Mouse (Mus musculus): Measurements from ENCODE around the gene Smdt1.
"Not testable (repeated sequence)": the region's sequence is repeated elsewhere in the genome, so short reads cannot be mapped to it uniquely, and the experiment has no call there.

Gene Smdt1

DNA sequence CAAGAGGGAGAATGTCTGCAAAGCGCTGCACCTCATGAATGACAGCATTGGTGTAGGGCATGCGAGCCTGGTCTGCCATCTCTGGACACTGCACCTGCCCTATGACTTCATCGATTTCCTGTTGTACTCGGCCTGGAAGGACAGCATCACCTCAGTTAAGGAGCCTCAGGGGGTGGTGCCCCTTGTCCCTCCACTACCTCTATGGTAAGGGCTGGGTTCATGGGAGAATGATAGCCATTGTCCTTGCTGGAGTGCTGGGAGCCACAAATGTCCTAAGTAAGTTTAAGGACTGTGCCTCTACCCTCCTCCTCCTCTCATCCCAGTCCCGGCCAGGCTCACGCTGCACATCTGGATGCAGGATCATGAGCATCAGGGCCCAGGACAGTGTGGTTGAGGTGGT lies 33.7 kb downstream of the Smdt1 start:
- no peak for DNase-seq

DNA sequence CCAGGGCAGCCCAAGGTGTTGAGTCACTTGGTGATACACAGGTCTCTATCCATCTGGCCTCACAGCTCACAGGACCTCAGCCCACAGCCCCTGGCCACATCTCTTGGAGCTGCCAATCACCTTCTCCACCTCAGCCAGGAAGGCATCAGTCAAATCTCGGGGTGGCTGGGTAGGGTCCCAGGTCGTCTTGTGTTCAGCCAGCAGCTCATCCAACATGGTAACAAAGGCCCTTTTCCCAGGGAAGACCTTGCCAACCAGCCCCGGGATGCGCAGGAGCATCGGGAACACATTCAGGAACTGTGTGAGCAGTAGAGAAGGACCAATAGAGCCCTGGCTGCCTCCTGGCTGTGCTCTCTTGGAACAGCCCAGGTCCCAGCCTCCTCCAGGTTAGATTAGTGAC lies 34.2 kb downstream of the Smdt1 start:
- no peak for DNase-seq

DNA sequence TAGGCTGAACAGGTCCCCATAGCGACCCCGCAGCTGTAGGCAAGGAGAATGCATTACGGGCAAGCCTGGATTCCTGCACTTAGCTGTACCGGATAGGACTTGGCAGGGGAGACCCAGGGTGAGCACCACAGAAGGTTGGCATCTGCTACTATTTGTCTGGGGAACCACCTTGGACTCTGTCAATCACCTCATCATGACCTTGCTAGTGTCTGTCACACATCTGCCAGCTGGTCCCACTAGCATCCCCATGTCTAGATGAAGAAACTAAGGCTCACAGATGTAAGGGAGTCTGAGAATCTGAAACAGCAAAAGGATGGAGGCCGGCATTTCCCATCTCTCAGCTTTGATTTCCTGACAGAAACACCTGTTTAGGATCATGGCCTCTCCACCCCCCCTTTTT lies 35.7 kb downstream of the Smdt1 start:
- no peak for DNase-seq

DNA sequence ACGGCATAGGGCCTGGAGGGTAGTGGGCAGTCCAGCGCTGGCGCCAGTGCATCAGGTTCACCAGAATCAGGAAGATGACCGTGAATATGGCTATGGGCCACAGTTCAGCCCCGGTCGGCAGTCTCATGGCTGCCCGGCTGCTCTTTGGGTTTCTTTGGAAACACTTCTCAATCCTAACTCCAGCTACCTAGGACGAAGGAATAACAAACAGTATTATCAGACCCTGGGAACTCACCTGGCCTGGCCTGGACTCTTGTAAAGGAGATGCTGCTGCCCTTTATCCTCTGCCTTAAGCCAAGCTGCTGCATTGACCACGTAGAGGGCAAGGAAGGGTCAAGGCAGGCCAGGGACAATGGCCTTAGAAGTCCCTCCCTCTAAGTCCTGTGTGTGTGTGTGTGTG lies 37.1 kb downstream of the Smdt1 start:
- no peak for DNase-seq

DNA sequence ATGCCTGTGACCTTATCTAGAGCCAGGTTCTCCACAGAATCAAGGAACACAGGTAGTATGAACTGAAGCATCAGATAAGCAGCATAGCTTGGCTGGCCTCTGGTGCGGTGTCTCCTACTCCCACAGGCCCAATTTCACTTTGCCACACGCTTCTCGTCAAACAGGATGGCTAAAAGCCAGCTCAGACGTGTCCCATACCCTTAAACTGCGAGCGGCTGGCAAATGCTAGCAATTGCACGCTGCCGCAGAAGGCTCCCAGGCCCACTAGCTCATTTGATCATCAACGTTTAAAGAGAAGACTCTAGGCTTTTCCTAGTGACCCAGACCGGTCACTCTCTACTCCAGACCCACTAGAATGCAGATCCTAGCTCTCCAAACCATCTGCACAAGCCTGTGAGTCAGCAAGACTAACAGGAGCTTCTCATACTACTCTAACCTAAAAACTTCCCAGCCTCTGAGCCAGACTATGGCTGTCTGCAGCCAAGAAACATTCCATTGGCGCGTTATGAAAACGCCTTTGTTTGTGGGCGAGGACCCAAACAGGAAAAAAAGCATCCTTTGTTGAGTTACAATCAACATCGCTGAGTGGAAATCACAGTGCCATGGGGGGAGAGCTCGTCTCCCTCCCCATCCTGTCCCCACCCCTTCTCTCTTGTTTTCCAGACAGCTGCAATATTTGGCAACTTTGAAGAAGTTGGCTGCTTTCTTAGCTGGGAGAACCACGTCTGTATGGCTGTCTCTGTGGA lies 37.8 kb downstream of the Smdt1 start:
- DNase-seq, result no peak

DNA sequence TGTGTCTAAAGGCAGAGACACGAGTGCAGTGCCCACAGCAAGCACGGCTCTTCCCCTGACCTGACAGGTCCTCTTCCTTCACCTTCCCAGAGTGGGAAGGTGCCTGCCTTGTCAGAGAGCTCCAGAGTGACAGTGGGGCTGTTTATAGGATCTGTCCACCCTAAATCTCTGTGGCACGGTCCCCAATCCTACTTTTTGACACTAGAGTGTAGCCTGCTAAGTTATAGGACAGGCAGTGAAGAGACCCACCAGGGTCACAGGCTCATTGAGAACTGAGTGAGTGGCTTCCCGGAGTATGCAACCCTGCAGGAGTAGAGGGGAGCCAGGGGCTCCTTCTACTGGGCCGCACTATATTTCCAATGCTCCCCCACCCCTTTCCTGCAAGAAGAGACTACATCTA lies 38.9 kb downstream of the Smdt1 start:
- no peak for DNase-seq

DNA sequence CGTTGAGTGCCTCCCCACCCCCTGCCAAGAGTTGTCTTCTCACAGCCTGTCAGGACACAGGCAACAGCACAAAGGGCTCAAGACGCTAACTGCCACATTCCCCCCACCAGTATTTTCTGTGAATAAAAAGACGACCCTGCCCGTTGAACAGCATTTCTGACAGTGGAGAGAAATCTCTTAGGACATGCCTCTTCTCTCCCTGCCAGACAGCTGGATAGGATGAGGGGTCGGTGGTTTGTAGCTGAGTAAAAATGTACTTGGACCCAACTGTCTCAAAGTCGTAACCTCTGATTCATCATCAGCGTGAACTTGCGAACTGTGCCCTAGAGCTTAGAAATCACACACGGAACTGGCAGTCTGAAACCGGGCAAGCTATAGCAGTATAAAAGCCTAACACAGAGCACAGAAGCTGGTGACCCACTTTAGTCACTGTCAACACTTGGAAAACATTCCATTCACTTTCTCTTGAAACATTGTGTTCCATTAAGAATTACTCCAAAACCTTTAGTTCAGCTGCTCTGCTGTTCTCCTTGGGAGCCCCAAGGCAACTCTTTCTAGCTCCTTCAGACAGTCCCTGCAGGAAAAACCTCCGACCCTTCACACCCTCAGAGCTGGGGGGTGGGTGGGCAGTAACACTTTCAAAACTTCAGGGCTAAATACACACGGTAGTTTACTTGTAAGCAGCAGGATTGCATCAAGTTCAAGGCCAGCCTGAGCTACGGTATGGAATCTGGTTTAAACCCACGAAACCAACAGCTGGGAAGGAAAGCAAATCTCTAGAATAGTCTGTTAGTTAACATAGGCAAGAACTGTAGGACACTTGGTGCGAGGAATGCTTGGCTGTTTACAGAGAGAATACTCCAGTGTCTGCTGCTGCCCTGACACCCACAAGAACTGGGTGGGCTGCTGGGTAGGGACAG lies 39.8 kb downstream of the Smdt1 start:
- no peak for DNase-seq

DNA sequence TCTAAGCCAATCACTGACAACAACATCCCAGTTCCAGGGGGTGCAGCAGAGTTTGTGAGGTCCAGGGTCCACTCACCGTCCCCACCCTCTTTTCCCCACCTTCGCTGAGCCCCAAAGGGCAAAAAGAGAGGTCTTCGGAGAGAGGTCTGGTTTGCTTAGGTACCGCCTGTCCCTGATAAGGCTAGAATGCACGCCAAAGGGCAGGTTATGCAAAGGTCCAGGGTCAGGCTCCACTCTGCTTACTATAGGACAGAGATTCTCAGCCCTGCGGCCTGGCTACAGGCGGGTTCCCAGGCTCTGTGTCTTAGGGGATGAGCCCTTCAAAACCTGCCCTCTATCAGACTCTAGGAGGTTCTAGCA lies 40.7 kb downstream of the Smdt1 start:
- DNase-seq, result no peak

DNA sequence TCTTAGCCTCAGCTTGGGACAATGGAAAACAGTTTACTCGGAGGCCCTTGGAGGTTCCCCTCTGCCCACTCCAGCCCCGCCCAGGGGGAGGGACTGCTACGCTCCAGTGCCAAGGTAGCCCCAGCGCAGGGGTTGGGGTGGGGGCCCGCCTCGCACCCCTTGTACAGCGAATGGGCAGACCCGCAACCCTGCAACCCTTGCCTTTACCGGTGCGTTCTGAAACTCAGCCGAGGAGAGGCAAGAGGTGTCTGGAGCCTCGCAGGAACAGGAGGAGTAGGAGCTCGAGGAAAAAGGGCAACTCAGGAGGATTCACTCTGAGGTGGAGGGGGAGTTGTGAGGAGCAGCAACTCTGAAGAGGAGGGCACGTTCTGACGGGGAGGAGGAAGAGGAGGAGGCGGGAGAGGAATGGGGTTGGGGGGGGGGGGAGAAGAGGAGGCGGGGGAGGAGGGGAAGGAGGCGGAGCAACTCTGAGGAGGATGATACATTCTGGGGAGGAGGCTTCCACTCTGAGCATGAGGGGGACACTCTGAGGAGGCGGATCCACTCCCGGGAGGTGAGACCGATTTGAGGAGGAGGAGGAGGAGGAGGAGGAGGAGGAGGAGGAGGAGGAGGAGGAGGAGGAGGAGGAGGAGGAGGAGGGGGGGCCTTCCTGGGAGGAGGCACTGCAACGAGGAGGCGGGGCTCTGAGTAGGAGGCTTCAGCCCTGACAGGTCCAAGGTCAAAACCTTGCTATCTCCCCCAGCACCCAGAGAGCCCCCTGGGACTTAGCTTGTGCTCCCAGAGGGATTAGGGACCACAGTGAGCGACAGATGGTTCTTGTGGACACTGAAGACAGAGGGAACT lies 41.3 kb downstream of the Smdt1 start, which contains the start of gene Cyp2d22:
Gene Cyp2d22, minus strand, starts transcription at position 390 of the 843 bp plus-strand sequence.
- peak; percentile 52 for DNase-seq

DNA sequence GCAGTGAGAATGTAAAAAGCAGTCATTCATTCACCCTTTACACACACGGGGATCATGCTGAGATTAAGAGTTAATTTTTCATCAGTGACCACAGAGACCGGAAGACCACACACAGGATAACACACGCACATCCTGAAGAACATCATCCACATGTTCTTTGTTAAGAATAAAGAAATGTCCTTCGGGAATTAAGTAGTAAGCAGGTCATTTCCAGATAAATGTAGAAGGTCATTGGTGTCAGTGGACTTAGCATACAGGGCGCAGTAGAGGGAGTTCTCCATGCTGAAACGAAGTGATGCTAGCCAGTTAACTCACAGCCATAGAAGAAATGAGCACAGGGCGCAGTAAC lies 41.9 kb downstream of the Smdt1 start:
- no peak for DNase-seq

DNA sequence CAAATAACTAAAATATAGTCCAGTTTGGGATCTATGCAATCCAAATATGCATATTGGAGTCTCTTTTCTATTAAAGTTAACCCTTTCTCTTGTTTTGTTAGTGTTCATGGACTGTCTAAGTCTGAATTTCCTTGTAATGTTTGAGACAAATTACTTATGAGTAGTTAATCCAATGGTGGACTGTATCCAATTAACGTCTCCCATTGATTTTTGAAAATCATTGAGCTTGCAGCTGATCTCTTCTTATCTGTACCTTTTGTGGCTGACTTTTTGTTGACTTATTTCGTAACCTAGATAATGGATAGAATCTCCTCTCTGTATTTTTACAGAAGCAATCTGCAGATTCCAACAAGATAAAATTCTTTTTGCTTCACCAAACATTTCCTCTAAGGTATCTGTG lies 43.7 kb downstream of the Smdt1 start:
- no peak for DNase-seq

DNA sequence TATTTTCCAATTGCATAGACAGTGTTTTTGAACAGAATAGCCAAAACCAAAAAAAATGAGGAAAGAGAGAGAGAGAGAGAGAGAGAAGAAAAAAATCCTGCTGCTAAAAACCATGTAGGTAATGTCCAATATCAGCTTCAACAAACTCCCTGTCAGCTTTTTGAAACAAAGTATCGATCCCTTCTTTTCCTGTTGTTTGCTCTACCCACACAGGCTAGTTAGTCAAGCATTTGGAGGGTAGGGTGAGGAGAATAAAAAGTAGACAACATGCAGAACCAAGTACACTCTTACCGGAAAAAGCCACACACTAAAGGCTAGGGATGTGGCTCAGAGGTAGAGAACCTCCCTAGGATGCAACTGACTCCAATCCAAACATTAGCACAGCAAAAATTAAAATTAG lies 47.0 kb downstream of the Smdt1 start:
- DNase-seq, result no peak

DNA sequence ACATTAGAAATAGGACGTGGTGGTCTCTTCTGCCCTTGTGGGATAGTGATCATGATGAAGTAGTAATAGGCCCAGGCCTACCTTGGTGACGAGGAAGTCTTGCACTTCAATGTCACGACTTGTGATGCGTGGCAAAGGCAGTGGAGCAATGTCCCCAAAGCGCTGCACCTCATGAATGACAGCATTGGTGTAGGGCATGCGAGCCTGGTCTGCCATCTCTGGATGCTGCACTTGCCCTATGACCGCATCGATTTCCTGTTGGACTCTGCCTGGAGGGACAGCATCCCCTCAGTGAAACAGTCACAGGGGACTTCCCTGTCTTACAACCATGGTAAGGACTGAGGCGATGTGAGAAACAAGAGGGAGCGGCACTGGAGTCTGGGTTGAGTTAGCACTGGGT lies 51.2 kb downstream of the Smdt1 start:
- not testable (repeated sequence) for DNase-seq

DNA sequence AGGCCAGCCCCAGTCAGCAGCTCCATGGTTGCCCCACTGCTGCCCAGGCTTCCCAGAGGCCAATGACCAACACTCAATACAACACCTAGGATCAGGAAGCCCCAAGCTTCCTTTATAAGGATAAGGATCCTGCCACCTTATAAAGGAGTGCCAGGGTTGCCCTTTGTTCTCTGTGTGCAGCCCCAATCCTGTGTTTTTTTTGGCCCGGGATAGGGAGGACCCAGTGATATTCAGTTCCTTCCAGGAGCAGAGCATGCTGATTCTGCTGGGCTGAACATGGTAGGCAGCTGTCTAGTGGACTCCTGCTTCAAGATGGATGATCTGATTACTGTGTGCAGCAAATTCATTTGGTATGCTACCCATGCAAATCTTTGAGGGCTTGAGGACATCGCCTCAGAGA lies 55.2 kb downstream of the Smdt1 start, which contains the start of gene Cyp2d11:
Gene Cyp2d11, minus strand, starts transcription at position 101 of the 400 bp plus-strand sequence.
- not testable (repeated sequence) for DNase-seq

DNA sequence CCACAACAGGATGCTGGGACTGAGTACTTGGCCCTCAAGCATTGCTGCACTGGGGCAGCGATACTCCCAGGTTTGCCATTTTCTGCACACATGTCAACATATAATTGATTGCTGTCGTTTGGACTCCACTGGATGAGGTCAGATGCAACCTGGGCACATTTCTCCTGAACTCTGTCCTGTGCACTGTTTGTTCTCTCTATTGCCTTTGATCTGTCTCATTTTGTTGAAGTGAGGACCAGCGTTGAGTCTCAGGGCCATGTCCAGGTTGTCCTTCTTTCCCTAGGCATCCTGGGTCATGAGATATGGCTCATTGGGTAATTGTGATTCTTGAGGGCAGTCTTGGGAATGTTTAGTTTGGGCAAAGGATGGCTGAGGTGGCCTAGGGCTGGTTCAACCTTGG lies 57.2 kb downstream of the Smdt1 start:
- DNase-seq, result not testable (repeated sequence)

Data from cerebellum, adult 11 months (tissue).